Mouse (Mus musculus): ENCODE measurements around the gene Ndc1.
A peak's percentile ranks its signal among the peaks of the same experiment; 100 is the strongest.
"Not testable (repeated sequence)": the region's sequence is repeated elsewhere in the genome, so short reads cannot be mapped to it uniquely, and the experiment has no call there.

Ndc1 gene

DNA sequence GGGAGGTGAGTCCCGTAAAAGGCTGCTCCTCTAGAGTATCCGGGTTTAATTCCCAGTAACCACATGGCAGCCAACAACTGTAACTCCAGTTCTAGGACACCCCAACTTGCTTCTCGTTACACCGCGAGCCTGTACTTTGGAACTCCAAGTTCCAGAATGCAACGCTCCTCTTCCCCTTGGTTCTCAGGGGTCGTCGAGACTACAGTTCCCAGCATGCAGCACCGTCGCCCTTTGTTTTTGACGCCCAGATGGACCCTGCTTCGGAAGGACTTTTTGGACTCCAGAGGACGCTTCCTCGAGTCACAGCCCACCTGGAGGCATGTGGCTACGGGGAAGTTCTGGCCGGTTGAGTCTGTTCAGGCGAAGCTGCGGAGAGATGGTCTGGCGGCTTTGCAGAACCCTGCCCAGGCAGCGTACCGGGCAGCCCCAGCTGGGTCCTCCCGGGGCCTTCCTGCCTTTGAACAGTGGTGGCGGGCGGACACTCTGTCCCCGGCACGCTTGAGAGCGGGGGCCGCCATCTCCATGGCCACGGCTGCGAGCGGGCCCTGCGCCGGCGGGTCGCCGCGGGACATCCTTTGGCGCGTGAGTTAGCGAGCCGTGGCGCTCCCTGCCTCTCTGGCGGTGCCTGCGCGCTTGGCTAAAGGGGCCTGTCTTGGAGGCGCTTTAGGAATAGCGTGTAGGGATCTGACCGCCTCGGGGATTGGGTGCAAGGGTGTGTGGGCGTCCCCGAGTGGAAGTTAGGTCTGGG lies at the start of gene Ndc1:
Gene Ndc1 (plus strand): TSS at position 218 of the 748 bp plus-strand sequence.
- peak; percentile 77 to 81 for DNase-seq (ENCODE audit: low spot score in 2 of 2)

DNA sequence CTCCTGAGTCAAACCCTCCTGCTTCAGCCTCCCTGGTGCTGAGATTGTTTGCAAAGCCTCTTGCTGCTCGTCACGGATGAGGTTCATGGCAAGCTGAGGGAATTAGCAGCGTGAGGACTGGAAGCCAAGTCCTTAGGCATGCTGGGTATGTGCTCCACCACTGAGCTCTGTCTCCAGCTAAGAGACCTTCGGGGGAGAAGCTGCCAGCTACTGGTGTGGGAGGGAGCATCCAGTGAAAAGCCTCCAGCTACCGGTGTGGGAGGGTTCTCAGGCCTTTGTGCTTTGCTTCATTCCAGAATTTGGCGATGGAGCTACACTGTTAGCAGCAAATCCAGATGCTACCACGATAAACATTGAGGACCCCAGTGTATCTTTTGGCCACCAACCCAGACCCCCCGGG lies 48.9 kb upstream of the Ndc1 start:
- no peak for DNase-seq (ENCODE audit: low spot score in 2 of 2)

DNA sequence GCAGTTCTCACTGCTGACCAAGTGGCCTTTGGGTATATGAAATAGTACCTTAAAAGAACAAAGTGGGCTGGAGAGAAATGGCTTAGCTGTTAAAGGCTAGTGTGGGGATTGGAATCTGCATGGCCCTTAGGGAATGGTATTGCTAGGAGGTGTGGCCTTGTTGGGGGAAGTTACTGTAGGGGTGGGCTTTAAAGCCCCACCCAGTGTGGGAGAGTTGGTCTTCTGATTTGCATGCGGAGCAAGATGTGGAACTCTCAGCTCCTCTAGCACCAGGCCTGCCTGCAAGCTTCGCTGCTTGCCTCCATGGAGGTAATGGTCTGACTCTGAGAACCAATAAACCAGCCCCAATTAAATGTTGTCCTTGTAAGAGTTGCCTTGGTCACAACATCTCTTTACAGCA lies 46.5 kb upstream of the Ndc1 start:
- DNase-seq (ENCODE audit: low spot score in 2 of 2): no peak

DNA sequence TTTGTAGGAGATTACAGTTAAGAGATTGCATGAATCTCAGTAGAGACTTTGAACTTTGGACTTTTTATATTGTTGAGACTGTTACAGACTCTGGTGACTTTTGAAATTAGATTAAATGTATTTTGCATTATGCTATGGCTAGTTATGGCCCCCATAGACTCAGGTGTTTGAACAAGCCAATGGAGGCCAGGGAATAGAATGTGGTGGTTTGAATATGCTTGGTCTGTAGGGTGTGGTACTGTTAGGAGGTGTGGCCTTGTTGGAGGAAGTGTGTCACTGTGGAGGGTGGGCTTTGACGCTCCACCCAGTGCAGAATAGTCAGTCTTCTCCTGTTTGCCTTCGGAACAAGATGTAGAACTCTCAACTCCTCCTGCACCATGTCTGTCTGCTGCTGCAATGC lies 44.5 kb upstream of the Ndc1 start:
- DNase-seq (ENCODE audit: low spot score in 2 of 2): no peak

DNA sequence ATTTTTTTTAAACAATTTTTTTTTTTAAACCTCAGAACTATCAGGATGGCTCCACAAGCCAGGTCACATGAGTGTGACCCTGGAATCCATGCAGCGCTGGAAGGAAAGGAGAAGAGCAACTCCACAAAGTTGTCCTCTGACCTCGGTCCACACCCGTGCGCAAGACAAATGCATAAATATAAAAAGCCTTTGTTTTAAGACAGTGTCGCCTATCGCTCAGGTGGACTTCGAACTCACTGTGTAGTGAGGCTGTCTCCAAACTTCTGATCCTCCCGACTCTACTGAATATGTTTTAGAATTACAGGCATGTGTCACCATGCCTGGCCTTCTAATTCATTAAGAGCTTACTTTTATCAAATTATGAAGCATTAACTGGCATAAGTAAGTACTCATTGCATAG lies 39.1 kb upstream of the Ndc1 start:
- DNase-seq (ENCODE audit: low spot score in 2 of 2): no peak

DNA sequence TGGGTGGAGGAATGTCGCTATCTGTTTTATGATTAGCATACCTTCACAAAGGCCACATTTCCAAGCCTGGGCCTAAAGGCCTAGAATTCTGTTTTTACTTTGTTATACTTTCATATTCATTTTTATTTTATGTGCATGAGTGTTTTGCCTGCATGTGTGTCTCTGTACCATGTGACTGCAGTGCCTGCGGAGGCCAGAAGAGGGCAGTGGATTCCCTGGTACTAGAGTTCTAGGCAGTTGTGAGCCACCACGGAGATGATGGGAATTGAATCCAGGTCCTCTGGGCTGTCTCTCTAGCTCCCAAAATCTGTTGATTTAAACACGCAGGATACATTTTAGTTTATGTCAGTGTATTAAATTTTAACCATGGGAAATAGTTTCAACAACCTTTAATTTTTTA lies 34.1 kb upstream of the Ndc1 start:
- no peak for DNase-seq (ENCODE audit: low spot score in 2 of 2)

DNA sequence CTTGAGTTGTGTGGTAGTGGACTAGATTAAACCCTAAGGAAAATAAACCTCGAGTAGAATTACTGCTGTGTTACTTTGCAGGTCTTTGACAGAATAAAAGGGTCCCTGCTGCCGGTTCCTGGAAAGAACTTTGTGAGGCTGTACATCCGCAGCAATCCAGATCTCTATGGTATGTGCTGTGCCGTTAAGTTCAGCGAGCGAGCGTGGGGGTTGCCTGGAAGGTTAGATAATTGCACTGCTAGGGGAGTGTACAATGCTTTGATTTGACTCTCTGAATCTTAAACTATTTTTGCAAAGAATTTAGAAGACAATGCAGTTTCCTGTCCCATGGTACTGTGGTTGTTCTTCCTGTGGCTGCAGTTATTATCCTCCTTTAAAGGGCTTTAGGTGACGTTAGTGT lies 31.2 kb upstream of the Ndc1 start:
- no peak for DNase-seq (ENCODE audit: low spot score in 2 of 2)

DNA sequence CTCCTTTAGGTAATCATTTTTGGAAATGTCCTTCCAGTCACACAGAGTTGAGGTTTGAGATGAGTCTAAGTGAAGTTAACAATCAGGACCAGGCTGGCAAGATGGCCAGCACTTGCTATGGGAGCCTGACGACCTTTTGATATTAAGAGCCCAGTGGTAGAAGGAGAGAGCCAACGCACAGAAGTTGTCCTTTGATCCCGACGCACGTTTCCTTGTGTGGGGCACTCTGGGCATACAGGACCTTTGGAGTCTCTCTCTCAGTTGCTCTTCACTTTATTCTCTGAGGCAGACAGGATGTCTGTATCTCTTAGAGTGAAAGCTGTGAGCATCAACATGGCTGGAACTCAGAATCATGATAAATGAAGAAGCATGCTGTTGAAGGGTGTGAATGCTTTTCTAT lies 30.1 kb upstream of the Ndc1 start:
- DNase-seq (ENCODE audit: low spot score in 2 of 2): no peak

DNA sequence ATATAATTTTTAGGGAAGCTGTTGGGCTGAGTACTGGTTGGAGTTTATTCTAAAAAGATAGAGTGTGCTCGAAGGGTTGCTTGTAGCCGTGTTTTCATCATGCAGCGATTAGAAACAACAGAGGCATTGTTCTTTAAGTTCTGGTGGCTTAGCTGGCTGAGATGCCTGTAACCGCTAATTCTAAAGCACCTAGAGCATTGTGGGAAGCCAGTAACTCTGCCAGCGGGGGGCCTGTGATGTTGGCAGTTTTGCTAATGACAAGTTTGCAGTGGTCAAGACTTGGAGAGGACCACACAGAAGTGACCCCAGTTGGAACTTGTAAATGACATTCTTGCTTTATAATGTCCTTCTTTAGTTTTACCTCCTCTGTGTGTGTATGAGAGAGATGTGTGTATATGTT lies 26.2 kb upstream of the Ndc1 start:
- DNase-seq (ENCODE audit: low spot score in 2 of 2): no peak

DNA sequence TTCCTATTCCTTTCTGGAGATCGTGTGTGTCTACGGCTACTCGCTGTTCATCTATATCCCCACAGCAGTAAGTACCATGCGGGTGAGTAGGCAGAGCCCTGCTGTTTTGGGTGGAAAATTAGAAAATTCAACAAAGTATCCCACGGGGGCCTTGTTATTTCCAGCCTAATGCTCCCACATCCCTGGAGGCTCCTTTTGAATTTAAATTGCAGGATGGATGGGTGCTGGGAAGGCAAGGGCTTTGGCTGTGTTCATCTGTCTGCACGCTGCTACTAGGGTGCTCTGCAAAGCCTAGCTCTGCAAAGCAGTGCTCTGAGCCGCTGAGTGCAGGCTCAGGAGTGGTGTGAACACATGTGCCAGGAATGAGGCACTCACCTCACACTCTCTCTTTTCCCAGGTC lies 23.0 kb upstream of the Ndc1 start:
- no peak for DNase-seq (ENCODE audit: low spot score in 2 of 2)

DNA sequence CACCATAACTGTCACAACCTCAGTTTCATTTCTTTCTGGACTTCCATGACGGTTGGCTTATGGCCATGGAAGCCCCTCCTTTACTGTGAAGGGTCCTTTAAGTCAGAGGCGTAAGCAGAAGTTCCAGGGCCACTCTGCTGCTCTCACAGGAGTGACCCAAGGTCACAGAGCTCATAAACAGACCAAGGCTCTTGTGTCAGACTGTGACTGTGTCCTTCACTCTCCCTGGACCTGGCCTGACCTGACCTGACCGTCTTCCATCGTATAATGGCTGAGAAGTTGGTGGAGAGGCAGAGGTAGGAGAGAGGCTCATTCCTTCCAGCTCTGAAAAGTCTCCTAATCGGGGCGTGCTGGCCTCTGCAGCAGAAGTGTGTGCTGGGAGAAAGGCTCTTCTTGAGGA lies 20.4 kb upstream of the Ndc1 start:
- DNase-seq (ENCODE audit: low spot score in 2 of 2): no peak

DNA sequence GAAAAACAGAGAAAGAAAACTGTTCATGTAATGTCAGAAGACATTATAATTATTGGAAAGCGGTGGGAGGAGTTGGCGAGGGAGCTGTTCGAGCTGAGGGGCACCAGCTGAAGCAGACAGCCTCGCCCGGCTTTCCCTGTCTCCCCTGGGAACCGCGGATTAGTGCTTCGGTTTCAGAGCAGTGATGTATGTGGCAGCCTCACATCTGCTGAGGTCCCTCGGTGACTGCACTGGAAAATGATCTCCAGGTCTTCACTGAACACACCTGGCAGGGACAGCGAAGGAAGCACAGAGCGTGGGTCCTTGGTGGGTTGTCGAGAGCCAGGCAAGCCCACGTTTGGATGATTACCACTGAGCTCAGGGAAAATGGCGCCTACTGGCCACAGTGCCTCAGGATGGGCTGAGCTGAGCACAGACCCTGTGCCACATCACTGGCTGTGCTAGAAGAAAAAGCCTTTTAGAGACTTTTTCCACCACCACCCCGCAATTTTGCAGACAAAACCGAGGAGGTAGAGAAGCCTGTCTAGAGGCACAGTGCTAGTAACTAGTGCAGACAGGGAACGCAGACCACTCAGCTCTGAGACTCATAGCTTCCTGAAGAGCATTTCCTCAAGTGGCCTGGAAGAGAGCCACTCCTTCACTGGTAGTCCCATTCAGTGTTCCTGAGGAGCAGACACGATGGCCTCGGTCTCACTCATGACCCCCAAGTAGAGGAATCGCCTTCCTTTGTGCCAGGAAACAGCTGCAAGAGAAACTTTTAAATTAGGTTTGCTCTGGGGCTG lies 18.9 kb upstream of the Ndc1 start:
- no peak for DNase-seq (ENCODE audit: low spot score in 2 of 2)

DNA sequence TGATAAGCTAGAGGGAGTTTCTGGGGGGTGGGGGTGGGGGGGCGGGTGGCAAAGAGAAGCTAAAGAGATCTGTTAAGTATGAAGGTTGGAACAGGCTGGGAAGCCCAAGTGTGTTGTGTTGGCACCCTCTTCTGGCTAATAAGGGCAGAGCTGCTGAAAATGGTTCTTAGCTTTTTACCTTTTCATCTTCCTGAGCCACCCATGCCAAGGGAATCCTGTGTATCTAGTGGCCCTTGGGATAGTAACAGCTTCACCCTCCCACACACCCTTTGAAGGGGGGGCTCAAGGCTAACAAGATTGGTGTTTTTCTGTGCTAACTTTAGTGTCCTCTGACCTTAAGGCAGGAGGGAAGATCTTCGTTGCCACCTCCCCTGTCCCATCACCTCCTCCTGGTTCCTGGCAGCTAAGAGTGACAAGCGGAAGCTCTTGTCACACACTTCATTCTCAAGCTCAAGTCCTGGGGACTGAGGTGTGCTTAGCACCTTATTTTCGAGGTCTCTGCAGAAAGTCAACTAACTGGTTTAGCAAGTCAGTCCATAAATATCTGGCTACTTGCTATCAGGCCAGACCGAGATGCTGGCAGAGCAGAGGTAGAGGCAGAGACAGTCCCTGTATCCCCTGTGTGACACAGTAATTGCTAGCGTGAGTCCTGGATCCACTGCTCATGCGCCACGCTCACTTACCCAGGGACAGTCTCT lies 18.1 kb upstream of the Ndc1 start:
- DNase-seq (ENCODE audit: low spot score in 2 of 2): peak in 1 of 2 experiments; percentile 20

DNA sequence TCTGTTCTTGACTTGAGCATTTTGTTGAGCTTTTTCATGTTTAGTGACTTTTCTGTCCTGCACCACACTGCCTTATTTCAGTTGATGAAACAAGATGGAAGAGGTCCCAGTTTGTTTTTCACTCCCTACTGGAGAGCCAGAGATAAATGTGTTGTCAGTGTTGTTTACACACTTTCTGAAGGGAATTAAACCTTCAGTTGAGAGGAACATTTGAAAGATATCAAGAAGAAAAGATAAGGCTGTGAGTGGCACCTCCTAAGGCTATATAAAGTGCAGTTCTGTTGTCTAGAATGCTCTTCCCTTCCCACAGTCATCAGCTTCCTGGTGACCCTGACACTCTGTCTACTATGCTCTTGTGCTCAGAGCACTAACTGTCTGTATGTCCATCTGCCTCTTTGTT lies 16.2 kb upstream of the Ndc1 start:
- DNase-seq (ENCODE audit: low spot score in 2 of 2): no peak

DNA sequence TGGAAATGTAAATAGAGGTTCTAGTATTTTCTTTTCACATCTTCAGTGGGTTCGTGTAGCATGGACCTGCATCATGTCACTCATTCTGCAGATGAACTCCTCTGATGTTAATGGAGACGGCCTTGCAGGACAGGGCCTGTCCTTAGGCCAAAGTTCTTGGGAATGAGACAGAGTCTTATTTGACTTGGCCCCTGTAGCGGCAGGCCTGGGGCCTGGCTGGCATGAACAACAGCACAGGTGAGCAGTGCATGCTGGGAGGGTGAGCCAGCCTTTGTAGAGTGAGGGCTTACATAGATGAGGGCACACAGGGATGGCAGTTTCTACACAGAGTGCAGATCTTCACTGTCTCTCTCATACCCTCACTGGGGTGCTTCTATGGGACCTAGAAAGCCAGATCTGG lies 14.0 kb upstream of the Ndc1 start:
- DNase-seq (ENCODE audit: low spot score in 2 of 2): no peak

DNA sequence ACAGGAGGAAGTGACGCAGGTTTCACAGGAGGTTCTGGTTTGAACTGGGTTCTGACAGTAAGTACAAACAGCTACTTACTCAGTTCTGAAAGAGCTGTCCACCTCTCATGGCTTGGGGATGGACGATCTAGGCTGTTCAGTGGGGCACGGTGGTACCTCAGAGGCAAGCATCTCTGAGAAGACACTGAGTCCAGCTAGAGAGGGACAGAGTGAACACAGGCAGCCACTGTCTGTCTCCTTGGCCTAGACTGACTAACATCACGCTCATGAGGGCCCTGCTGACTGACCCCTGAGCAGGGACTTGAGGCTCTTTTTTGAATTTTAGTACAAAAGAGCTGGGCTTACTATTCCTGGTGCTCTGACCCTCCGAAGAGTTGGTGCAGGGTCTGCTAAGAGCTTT lies 13.5 kb upstream of the Ndc1 start:
- no peak for DNase-seq (ENCODE audit: low spot score in 2 of 2)

DNA sequence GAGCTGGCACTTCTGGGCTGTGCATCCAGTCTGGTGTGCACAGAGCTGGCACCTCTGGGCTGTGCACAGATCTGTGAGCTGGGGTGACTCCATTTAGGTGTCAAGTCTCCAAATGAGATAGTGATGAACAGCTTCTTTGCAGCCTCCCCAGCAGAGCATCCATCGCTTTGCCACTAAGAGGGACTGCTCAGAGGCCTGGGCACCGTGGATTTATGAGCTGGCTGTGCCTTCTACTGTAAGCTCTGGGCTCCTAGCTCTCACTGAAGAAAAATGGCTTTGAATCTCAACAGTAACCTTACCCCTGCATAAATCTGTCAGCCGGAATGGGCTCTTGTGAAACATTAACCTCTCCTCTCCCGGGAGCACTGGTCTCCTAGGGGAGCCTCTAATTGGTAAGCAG lies 13.0 kb upstream of the Ndc1 start:
- no peak for DNase-seq (ENCODE audit: low spot score in 2 of 2)

DNA sequence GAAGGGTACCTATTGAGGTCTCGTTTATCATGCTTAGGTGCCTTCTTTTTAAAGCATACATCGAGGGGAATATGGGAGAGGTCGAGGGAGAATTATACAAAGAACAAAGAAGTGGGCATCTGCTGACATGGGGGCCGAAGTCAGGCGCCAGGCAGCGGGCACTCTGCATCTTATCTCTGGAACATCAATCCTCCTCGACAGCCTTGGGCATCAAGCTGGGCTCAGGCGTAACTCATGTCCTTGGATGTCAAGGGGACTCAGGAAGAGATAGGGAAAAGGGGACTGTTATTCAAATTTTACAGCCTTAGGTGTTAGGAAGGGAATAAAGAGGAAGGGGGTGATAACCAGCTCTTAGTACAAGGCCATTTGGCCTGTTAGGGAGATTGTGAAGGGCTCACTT lies 10.4 kb upstream of the Ndc1 start:
- not testable (repeated sequence) for DNase-seq (ENCODE audit: low spot score in 2 of 2)

DNA sequence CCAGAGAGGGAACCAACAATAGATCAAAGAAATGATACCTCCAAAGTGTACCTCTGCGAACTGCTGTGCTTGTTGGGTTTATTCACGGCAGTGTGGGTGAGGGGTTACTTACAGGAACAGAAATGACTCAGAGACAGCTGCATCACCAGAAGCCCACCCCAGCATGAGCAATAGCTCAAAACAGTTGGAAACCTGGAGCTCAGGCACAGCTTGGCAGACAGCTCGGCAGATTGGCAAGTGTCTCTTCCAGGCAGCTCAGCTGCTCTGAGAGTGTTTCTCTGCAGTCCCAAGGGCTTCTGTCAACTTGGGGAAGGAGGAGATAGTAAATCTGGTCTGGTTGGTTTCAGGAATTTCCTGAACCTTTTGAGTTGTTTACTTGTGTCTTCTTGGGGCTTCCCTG lies 9.1 kb upstream of the Ndc1 start:
- DNase-seq (ENCODE audit: low spot score in 2 of 2): no peak

DNA sequence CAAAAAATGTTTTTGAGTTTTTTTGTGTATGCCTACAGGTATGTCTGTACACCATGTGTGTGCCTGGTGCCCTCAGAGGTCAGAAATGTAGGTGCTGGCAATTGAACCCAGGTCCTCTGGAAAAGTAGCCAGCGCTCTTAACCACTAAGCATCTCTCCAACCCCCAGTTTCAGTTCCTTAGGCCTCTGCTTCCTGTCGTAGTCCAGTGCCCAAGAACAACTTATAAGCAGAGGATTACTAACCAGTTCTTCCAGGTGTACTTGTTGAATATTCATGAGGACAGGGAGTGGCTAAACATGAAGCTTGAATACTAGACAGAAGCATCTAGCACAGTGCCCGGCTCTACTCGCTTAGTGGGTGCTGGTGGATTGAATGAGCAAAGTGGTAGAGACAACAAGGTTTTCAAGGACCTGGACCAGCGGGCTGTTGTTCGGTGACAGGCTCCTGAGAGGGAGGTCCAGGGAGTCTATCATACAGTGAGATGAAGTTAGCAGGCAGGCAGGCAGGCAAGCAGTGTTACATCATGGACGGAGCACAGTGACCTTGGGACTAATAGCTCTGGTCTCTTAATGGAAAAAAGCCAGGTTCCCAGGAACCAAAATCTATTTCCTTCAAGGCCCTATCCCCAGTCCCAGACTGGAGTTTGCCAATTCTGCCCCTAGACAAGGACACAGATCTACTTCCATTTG lies 7.0 kb upstream of the Ndc1 start:
- DNase-seq (ENCODE audit: low spot score in 2 of 2): no peak

DNA sequence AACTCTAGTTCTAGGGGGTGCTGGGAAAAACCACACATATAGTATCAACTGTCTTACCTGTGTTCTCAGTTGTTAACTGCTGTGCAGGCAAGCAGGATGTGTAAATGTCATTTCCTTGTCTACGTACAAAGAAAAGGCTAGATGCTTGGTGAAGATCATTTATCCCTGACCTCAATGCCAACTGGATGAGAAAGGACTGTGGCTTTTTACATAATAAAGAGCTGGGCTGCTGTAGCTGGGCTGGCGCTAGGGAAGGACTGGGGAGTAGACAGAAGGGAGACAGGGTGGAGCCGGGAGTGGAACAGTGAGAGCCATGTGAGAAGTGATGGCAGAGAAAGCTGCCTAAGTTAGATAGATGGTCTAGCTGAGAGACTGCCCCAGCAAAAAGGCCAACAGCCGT lies 4.8 kb upstream of the Ndc1 start:
- DNase-seq (ENCODE audit: low spot score in 2 of 2): no peak

DNA sequence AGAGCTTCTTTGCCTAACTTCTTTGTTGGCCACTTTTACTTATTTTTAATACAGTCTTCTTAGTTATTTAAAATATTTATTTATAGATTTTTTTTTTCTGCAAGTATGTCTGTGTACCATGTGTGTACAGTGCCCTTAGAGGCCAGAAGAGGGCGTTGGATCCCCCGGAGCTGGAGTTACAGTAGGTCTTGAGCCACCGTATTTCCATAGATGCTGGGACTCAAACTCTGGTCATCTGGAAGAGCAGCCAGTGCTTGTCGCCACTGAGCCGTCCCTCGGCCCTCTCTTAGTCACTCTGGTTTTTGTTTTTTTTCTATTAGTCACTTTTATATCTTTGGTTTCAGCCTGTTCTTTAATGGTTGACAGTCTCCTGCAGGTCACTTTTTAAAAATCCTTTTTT lies 4.0 kb upstream of the Ndc1 start:
- DNase-seq (ENCODE audit: low spot score in 2 of 2): no peak

Data from frontal cortex, postnatal 14 days (tissue).